Mouse (Mus musculus): ENCODE data around the gene Gm4981. TPM values are rescaled to one million over a fixed set of nuclear protein-coding genes. Genes with fewer than 3 reads are reported as not detected.
"Not testable (repeated sequence)": the region's sequence is repeated elsewhere in the genome, so short reads cannot be mapped to it uniquely, and the experiment has no call there.

Gene Gm4981
- not detected in 2 replicates for total RNA-seq (2014; fragmentation: Nextera tagmentation)
- total RNA-seq (2017) = not detected in 2 replicates

DNA sequence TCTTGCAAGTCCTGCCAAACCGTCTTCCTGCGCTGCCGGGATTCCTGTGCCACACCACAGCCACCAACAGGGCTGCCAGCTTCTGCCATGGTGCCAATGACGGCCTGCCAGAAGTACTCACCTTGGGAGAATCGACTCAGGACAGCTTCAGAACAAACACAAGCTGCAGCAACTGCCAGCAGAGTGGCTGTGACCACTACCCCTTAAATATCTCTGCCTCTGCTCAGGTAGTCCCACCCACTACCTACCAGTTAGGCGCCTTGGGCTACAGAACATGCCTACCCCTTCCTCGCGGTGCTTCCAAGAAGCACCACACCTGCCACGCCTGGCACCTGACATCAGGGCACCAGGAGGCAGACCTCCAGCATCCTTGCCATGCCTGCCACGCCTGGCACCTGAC lies at the start of gene Gm4981:
Gene Gm4981, minus strand, starts transcription at position 89 of the 400 bp plus-strand sequence.
- ATAC-seq (replicated peaks; ENCODE audit: low FRiP score, low TSS enrichment, poor library complexity, severe bottlenecking) = no peak

DNA sequence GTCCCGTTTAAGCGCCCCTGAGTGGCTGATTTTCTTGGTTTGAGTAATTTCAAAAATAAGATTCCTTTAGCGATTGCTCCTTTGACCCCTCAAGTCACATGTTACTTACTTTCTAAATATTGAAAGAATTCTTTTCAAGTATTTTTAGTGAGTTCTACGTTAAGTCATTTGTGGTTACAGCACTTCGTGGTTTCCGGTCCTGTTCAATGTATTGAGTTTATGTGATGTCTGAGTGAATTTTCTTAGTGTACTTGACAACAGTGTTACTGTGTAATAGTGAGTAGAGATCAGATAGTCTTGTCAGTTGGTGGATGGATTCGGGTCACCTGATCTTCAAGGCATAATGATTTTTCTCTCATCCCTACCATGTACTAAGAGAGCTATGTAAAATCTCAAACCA lies 45.7 kb upstream of the Gm4981 start:
- no peak for ATAC-seq (replicated peaks; ENCODE audit: low FRiP score, low TSS enrichment, poor library complexity, severe bottlenecking)

DNA sequence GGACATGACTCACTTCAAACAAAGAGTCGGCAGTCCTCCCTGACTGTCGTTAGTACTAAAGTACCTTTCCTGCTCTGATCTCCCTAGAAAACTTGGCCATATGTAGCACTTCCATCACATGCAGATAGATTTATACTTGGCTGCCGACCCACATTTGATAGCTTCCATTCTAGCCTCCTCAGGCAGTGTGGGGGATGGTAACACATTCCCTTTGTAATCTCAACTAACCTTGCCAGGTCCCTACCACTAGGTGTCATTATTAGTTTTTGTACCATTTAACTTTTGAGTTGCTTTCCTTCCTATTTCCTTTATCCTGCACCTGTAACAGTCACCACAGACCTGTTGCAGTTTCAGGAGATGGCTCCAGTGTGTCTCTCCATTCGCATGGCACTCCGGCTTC lies 22.0 kb upstream of the Gm4981 start:
- 0 out of 2 replicates have a peak, but pooled peaks have one; percentile 20 for ATAC-seq (replicated peaks; ENCODE audit: low FRiP score, low TSS enrichment, poor library complexity, severe bottlenecking)

DNA sequence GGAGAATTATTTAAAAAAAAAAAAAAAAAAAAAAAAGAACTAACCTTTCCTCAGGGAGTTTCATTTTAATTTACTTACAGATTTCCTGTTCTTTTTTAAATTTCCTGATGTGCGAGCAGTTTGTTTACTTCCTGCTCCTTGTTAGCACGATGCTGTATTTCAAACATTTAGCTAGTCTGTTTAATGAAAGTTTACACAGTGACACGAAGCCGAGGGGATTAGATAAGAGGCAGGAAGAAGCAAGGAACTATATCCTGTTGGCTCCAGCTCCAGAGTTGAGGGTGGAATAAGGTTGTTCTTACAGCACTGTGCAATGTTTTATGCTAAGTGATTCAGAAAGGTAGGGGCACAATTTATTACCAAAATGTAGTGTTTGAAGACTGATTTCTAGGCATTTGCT lies 19.5 kb upstream of the Gm4981 start:
- ATAC-seq (replicated peaks; ENCODE audit: low FRiP score, low TSS enrichment, poor library complexity, severe bottlenecking) = no peak

DNA sequence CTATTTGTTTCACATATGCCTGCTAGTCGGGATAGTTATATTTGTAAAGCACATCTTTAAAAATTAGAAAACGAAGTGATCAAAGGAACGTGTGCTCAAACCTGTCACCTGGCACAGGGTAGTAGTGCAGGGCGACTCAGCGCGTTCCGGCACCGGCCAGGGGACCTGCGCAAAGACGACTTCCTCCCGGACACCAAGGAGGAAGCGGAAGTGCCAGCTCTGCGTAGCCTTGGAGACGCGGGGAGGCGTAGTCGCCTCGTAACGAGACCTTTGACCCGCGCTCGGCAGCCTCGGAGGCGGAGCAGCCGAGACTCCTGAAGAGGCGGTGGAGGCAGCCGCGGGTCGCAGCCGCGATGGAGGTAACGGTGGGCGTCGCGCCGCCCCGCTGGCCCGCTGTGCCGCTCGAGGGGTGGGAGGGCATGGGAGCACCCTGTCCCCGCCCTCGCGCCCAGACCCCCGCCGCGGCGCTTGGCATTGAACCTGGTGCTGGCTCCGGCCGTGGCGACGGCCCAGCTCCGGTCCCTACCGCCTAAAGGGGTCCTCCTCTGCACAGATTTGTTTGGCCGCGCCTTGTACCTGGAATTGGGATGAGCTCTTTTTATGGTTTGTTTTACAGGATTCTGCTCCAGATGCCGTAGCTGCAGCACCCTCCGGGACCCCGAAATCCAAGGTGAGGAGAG lies 18.9 kb upstream of the Gm4981 start, which contains the start of gene Gcc2:
Gene Gcc2, plus strand, starts transcription at position 285 of the 680 bp plus-strand sequence.
- ATAC-seq (replicated peaks; ENCODE audit: low FRiP score, low TSS enrichment, poor library complexity, severe bottlenecking) = peak; percentile 100

DNA sequence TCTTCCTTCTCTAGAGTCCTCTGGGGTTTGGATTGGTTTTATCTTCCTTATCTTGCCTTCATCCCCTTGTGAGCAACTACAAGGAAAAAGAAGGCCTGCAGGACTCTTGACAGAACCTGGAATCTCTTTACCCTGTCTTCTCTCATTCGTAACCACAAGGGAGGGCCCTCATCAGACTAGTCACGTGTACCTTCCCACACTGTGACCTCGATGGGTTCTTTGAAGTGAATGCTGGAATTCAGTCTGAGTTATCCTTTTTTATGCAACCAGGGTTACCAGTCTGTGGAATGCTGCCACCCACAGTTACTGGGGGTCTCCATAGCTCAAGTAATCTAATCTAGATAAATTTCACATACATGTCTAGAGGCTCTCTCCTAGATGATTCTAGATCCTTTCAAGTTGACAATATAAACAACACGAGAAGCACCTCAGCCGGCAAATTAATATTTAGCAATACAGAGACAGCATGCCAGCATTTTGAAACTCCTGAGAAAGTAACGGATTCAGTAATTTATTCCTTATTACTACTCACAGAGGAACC lies 18.2 kb upstream of the Gm4981 start:
- ATAC-seq (replicated peaks; ENCODE audit: low FRiP score, low TSS enrichment, poor library complexity, severe bottlenecking) = peak; percentile 34; the same call in 1 of the 2 replicates

DNA sequence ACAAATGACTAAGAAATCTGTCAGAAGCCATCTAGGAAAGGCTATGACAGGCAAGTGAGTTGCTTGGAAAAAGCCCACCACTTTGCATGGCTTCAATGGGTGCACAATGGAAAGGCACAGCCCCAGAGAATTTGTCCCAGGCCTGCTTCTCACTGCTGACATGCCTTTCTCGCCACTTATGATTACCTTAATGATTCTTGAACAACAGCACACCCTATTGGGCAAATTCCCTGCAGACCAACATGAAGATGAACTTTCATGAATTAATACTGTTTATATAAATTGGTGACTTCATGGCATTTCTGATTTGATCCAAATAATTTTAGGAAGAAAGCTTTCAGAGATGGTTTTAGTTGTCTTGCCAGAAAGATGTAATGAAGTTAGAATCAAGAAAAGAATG lies 13.0 kb upstream of the Gm4981 start:
- no peak for ATAC-seq (replicated peaks; ENCODE audit: low FRiP score, low TSS enrichment, poor library complexity, severe bottlenecking)

DNA sequence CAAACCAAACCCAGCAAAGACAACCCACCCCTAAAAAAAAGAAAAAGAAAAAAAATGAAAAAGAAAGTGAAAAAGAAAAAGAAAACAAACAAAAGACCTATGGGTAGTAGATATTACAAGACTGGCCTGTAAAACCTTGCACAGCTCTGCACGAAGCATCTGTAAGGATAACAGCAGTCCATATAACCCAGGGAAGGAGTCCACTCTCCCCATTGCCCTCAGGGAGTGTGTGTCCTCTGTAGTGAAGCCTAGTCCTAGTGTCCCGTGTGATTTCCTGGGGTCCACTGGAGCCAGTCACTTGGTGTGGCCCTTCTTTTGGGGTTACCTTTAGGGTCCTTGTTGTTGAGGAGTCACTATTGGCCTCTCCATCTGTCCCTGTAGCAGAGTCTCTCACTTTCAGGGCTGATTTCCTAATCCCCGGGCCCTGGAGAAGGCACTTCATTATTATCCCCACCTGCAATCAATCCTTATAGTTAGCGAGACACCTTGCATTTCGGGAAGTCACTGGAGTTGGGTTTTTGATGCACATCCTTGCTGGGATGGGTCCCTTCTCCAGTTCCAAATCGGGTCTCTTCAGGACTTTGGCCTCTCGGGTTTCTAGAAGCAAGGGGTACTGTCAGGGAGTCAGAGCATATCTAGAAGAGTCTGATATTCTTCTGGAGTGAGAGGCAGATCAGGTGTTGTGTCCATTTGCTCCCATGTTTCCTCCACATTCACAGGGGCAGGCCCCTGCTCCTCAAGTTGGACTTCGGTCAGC lies 2.7 kb upstream of the Gm4981 start:
- peak; percentile 81 for ATAC-seq (replicated peaks; ENCODE audit: low FRiP score, low TSS enrichment, poor library complexity, severe bottlenecking)

DNA sequence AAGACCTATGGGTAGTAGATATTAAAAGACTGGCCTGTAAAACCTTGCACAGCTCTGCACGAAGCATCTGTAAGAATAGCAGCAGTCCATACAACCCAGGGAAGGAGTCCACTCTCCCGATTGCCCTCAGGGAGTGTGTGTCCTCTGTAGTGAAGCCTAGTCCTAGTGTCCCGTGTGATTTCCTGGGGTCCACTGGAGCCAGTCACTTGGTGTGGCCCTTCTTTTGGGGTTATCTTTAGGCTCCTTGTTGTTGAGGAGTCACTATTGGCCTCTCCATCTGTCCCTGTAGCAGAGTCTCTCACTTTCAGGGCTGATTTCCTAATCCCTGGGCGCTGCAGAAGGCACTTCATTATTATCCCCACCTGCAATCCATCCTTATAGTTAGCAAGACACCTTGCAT lies 1.5 kb downstream of the Gm4981 start:
- not testable (repeated sequence) for ATAC-seq (replicated peaks; ENCODE audit: low FRiP score, low TSS enrichment, poor library complexity, severe bottlenecking)

DNA sequence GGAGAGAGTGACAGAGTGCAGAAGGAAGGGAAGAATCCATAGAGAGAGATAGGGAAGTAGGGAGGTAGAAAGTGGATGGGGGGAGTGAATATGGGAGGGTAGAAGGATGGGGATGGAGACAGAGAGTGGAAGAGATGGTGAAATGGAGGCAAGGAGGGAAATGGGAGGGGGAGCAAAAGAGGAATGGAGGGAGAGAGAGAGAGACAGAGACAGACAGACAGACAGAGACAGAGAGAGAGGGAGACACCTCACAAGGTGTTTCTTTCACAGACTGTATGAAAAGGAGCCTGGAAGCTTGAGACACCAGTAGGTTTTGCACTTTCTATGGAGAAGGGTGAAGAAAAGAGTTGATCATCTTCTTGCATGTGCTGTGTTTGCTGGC lies 2.8 kb downstream of the Gm4981 start:
- not testable (repeated sequence) for ATAC-seq (replicated peaks; ENCODE audit: low FRiP score, low TSS enrichment, poor library complexity, severe bottlenecking)

DNA sequence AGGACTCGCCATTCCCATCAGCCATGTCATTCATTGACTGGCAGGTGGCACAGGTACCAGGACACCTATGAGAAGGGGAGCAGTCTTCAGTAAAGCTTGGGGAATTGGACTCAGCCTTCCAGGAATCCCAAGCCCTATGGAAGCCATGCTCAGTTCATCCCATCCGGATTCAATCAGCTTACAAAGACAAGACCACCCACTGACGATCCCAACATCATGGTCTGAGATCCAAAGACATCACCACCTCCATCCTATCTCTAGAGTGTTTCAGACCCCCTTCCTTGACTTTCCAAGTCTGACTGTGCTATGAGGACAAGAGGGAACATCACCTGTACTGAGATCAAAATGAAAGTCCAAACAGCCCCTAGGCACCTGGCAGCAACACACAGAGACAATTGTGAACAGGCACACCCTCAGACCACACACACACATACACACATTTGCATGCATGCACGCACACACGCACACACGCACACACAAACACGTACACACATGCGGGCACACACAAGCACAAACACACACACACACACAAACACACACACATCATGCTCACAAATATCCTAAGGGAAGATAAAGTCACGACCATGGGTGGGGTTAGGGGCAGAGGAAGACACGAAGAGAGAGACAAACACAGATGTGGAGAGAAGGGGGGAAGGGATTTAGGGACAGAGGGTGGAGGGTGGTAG lies 3.3 kb downstream of the Gm4981 start:
- peak; percentile 18 for ATAC-seq (replicated peaks; ENCODE audit: low FRiP score, low TSS enrichment, poor library complexity, severe bottlenecking)

DNA sequence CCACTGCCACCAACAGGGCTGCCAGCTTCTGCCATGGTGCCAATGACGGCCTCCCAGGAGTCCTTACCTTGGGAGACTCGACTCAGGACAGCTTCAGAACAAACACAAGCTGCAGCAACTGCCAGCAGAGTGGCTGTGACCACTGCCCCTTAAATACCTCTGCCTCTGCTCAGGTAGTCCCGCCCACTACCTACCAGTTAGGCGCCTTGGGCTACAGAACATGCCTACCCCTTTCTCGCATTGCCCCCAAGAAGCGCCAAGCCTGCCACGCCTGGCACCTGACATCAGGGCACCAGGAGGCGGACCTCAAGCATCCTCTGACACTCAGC lies 3.9 kb downstream of the Gm4981 start, which contains the start of gene Duxf3:
Gene Duxf3, minus strand, starts transcription at position 35 of the 329 bp plus-strand sequence.
- not testable (repeated sequence) for ATAC-seq (replicated peaks; ENCODE audit: low FRiP score, low TSS enrichment, poor library complexity, severe bottlenecking)

DNA sequence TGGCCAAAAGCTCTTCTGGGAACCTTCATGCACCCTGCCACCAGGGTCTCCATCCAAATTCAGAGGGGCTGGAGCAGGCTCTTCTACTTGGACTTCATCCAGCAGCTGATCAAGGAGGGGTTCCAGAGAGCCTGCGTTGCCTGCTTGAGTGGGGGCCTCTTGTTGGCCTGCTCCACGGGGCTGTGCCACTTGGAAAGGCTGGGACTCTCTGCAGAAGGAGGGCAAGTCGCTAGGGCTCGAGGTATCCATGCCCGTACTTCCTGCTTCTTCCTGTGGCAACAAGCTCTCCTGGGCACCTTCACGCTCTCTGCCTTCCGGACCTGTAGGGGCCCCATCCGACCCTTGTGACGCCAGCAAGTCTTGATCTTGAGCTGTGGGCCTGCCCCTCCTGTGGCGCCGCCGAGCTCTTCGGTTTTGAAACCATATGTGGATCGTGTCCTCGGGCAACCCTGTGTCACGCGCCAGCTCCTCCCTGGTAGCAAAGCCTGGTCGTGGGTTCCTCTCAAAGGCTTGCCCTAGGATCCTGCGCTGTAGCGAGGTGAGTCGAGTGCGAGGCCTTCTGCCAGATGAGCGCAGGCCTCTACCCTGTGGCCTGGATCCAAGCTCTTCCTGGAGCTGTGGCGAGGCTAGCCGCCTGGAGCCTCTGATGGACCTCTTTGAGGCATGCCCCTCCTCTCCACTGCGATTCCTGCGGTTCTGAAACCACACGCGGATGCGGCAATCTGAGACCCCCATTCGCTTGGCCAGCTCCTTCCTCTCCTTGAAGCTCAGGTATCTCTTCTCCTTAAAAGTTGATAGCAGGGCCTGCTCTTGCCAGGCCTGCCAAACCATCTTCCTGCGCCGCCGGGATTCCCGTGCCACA lies 4.5 kb downstream of the Gm4981 start:
- ATAC-seq (replicated peaks; ENCODE audit: low FRiP score, low TSS enrichment, poor library complexity, severe bottlenecking) = peak; percentile 62

DNA sequence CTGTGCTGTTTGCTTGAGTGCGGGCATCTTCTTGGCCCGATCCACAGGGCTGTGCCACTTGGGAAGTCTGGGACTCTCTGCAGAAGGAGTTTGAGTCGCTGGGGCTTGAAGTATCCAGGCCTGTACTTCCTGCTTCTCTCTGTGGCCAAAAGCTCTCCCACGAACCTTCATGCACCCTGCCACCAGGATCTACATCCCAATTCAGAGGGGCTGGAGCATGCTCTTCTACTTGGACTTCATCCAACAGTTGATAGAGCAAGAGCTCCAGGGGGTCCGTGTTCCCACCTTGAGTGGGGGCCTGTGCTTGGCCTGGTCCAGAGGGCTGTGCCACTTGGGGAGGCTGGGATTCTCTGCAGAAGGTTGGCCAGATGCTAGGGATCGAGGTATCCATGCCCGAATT lies 5.4 kb downstream of the Gm4981 start:
- 0 out of 2 replicates have a peak, but pooled peaks have one; percentile 36 for ATAC-seq (replicated peaks; ENCODE audit: low FRiP score, low TSS enrichment, poor library complexity, severe bottlenecking)

DNA sequence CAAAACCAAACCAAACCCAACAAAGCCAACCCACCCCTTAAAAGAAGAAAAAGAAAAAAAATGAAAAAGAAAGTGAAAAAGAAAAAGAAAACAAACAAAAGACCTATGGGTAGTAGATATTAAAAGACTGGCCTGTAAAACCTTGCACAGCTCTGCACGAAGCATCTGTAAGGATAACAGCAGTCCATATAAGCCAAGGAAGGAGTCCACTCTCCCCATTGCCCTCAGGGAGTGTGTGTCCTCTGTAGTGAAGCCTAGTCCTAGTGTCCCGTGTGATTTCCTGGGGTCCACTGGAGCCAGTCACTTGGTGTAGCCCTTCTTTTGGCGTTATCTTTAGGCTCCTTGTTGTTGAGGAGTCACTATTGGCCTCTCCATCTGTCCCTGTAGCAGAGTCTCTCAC lies 6.5 kb downstream of the Gm4981 start:
- ATAC-seq (replicated peaks; ENCODE audit: low FRiP score, low TSS enrichment, poor library complexity, severe bottlenecking) = not testable (repeated sequence)

DNA sequence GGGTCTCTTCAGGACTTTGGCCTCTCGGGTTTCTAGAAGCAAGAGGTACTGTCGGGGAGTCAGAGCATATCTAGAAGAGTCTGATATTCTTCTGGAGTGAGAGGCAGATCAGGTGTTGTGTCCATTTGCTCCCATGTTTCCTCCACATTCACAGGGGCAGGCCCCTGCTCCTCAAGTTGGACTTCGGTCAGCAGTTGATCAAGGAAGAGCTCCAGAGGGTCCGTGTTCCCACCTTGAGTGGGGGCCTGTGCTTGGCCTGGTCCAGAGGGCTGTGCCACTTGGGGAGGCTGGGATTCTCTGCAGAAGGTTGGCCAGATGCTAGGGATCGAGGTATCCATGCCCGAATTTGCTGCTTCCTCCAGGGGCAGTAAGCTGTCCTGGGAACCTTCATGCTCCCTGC lies 8.7 kb downstream of the Gm4981 start:
- ATAC-seq (replicated peaks; ENCODE audit: low FRiP score, low TSS enrichment, poor library complexity, severe bottlenecking) = not testable (repeated sequence)

DNA sequence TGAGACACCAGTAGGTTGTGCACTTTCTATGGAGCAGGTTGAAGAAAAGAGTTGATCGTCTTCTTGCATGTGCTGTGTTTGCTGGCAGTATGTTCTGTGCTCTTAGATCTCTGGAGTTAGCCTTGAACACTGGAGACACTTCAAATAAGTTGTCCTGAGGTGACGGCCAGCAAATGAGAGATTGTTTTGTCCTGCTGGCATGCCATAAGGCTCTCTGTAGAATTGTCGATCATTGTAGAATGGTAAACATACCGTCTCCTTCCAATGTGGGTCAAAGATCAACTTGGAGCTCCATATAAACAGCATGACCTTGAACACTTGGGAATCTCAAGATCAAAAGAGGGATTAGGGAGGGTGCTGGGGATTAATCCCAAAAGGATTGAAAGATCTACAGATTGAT lies 10.1 kb downstream of the Gm4981 start:
- ATAC-seq (replicated peaks; ENCODE audit: low FRiP score, low TSS enrichment, poor library complexity, severe bottlenecking) = not testable (repeated sequence)

DNA sequence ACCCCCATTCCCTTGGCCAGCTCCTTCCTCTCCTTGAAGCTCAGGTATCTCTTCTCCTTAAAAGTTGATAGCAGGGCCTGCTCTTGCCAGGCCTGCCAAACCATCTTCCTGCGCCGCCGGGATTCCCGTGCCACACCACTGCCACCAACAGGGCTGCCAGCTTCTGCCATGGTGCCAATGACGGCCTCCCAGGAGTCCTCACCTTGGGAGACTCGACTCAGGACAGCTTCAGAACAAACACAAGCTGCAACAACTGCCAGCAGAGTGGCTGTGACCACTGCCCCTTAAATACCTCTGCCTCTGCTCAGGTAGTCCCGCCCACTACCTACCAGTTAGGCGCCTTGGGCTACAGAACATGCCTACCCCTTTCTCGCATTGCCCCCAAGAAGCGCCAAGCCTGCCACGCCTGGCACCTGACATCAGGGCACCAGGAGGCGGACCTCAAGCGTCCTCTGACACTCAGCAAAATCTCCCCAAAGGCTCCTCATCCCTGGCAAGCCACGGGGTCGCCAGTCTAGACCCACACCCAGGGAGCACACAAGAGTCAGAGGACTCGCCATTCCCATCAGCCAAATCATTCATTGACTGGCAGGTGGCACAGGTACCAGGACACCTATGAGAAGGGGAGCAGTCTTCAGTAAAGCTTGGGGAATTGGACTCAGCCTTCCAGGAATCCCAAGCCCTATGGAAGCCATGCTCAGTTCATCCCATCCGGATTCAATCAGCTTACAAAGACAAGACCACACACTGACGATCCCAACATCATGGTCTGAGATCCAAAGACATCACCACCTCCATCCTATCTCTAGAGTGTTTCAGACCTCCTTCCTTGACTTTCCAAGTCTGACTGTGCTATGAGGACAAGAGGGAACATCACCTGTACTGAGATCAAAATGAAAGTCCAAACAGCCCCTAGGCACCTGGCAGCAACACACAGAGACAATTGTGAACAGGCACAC lies 11.4 kb downstream of the Gm4981 start, which contains the start of gene AW822073:
Gene AW822073, minus strand, starts transcription at position 104 of the 959 bp plus-strand sequence.
- ATAC-seq (replicated peaks; ENCODE audit: low FRiP score, low TSS enrichment, poor library complexity, severe bottlenecking) = not testable (repeated sequence)

All from megakaryocyte-erythroid progenitor cell, adult 5-6 weeks (primary cell).